Mouse (Mus musculus): ENCODE measurements at regions not wholly inside any gene's neighbourhood (a gene's known extent, or its start where the extent isn't known, plus 50 kb on each side); places are given as distances from the start of the nearest gene placed in this dataset.

DNA sequence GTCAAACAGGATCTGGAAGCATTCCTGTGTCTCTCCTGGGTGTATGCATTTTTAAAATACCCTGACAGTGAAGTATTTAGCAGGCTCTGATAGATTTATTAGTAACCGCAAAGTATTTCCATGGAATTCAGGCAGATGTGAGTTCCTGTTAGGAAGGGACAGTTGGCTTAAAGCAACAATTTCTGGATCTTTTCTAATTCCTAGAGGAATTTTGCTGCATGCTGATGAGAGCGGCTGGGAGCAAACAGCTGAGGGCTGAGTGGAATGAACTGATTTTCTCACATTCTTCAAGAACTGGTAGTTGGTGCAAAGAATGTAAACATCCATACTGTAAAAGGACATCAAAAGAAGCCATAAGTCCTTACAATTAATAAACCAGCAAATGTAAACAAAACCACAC is 283.9 kb upstream of the Marcks start:
- ATAC-seq, result no peak
- H3K9ac ChIP-seq (replicated peaks), result no peak overlapping the region
- H3K27me3 ChIP-seq (ENCODE audit: insufficient read depth, low read length), result no peaks in the 10 kb centered on the region
- no peak overlapping the region for H3K4me3 ChIP-seq (ENCODE audit: low read depth, low read length)
- H3K9me3 ChIP-seq (ENCODE audit: low read length), result no peaks in the 10 kb centered on the region
- H3K4me2 ChIP-seq (ENCODE audit: low read depth, low read length), result no peak overlapping the region
- no peak for DNase-seq
- H3K4me1 ChIP-seq (ENCODE audit: insufficient read depth), result no peaks in the 10 kb centered on the region
- H3K27ac ChIP-seq (ENCODE audit: low read depth), result no peak overlapping the region
- TF ChIP-seq CTCF (IDR thresholded peaks at IDR 0.05; ENCODE audit: low read depth), result no peak
- TF ChIP-seq EP300 (IDR thresholded peaks at IDR 0.05; ENCODE audit: low read depth), result no peak
- no peaks in the 10 kb centered on the region for H3K36me3 ChIP-seq (replicated peaks; ENCODE audit: insufficient read depth, low read length)
- WGBS (ENCODE audit: insufficient replicate concordance), result 75% methylated on average over 2 of the region's 2 CpGs

GRCm38 (mm10) chr10:37416321-37416720 is 277.6 kb upstream of the Marcks start:
- WGBS (ENCODE audit: insufficient replicate concordance), result 71% methylated on average over 1 of the region's 1 CpGs

GRCm38 (mm10) chr10:37412401-37412800 is 273.7 kb upstream of the Marcks start:
- no peaks in the 10 kb centered on the region for H3K36me3 ChIP-seq (replicated peaks; ENCODE audit: insufficient read depth, low read length)
- H3K27ac ChIP-seq (ENCODE audit: low read depth), result no peak overlapping the region
- H3K4me2 ChIP-seq (ENCODE audit: low read depth, low read length), result no peak overlapping the region
- H3K27me3 ChIP-seq (ENCODE audit: insufficient read depth, low read length), result no peaks in the 10 kb centered on the region
- H3K4me3 ChIP-seq (ENCODE audit: low read depth, low read length), result no peak overlapping the region
- H3K9ac ChIP-seq (replicated peaks), result no peak overlapping the region
- no peaks in the 10 kb centered on the region for H3K9me3 ChIP-seq (ENCODE audit: low read length)
- no peak for ATAC-seq
- H3K4me1 ChIP-seq (ENCODE audit: insufficient read depth), result no peaks in the 10 kb centered on the region
- TF ChIP-seq CTCF (IDR thresholded peaks at IDR 0.05; ENCODE audit: low read depth) (no peak), EP300 (IDR thresholded peaks at IDR 0.05; ENCODE audit: low read depth) (no peak)
- 81% methylated on average over 1 of the region's 1 CpGs for whole genome bisulfite sequencing (ENCODE audit: insufficient replicate concordance)
- DNase-seq, result no peak

More at GRCm38 (mm10) chr10:37416321-37416720, 277.6 kb upstream of the Marcks start:
- no peak for DNase-seq
- H3K4me2 ChIP-seq (ENCODE audit: low read depth, low read length), result no peak overlapping the region
- H3K27me3 ChIP-seq (ENCODE audit: insufficient read depth, low read length), result no peaks in the 10 kb centered on the region
- no peaks in the 10 kb centered on the region for H3K4me1 ChIP-seq (ENCODE audit: insufficient read depth)
- no peaks in the 10 kb centered on the region for H3K36me3 ChIP-seq (replicated peaks; ENCODE audit: insufficient read depth, low read length)
- TF ChIP-seq EP300 (IDR thresholded peaks at IDR 0.05; ENCODE audit: low read depth) (no peak), CTCF (IDR thresholded peaks at IDR 0.05; ENCODE audit: low read depth) (no peak)
- H3K27ac ChIP-seq (ENCODE audit: low read depth), result no peak overlapping the region
- ATAC-seq, result no peak
- no peak overlapping the region for H3K4me3 ChIP-seq (ENCODE audit: low read depth, low read length)
- no peak overlapping the region for H3K9ac ChIP-seq (replicated peaks)
- H3K9me3 ChIP-seq (ENCODE audit: low read length), result no peaks in the 10 kb centered on the region

- no peak for DNase-seq
- TF ChIP-seq EP300 (IDR thresholded peaks at IDR 0.05; ENCODE audit: low read depth) (no peak), CTCF (IDR thresholded peaks at IDR 0.05; ENCODE audit: low read depth) (no peak)
- Histone ChIP-seq H3K9me3 (ENCODE audit: low read length) (no peaks in the 10 kb centered on the region), H3K4me1 (ENCODE audit: insufficient read depth) (no peaks in the 10 kb centered on the region), H3K27ac (ENCODE audit: low read depth) (no peak overlapping the region), H3K27me3 (ENCODE audit: insufficient read depth, low read length) (no peaks in the 10 kb centered on the region), H3K36me3 (replicated peaks; ENCODE audit: insufficient read depth, low read length) (no peaks in the 10 kb centered on the region), H3K4me3 (ENCODE audit: low read depth, low read length) (no peak overlapping the region), H3K9ac (replicated peaks) (no peak overlapping the region), H3K4me2 (ENCODE audit: low read depth, low read length) (no peak overlapping the region)
- no peak for ATAC-seq
- WGBS (ENCODE audit: insufficient replicate concordance), result 73% methylated on average over 1 of the region's 1 CpGs
Measured at GRCm38 (mm10) chr10:37409749-37410148, 271.0 kb upstream of the Marcks start.

DNA sequence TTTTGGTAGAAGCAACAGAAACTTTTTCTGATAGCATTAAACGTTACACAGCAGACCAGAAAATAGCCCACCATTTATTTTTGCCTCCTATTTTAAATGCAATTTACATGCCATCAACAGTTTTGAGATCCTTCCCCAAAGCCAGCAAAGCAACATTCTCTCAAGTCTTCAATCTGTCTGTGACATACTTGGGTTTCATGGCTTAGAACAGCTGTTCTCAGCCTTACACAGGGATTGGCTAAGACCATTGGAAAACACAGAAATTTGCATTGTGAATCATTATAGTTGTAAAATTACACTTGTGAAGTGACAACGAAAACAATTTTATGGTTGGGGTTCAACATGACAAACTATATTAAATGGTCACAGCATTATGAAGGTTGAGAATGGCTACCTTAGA is 268.8 kb upstream of the Marcks start:
- ATAC-seq (no peak), DNase-seq (no peak)
- no peak overlapping the region for H3K4me3 ChIP-seq (ENCODE audit: low read depth, low read length)
- H3K9ac ChIP-seq (replicated peaks), result no peak overlapping the region
- H3K4me1 ChIP-seq (ENCODE audit: insufficient read depth), result no peaks in the 10 kb centered on the region
- no peak overlapping the region for H3K27ac ChIP-seq (ENCODE audit: low read depth)
- H3K27me3 ChIP-seq (ENCODE audit: insufficient read depth, low read length), result no peaks in the 10 kb centered on the region
- WGBS (ENCODE audit: insufficient replicate concordance), result 75% methylated on average over 2 of the region's 2 CpGs
- TF ChIP-seq CTCF (IDR thresholded peaks at IDR 0.05; ENCODE audit: low read depth), result no peak
- TF ChIP-seq EP300 (IDR thresholded peaks at IDR 0.05; ENCODE audit: low read depth), result no peak
- no peak overlapping the region for H3K4me2 ChIP-seq (ENCODE audit: low read depth, low read length)
- no peaks in the 10 kb centered on the region for H3K36me3 ChIP-seq (replicated peaks; ENCODE audit: insufficient read depth, low read length)
- no peaks in the 10 kb centered on the region for H3K9me3 ChIP-seq (ENCODE audit: low read length)

DNA sequence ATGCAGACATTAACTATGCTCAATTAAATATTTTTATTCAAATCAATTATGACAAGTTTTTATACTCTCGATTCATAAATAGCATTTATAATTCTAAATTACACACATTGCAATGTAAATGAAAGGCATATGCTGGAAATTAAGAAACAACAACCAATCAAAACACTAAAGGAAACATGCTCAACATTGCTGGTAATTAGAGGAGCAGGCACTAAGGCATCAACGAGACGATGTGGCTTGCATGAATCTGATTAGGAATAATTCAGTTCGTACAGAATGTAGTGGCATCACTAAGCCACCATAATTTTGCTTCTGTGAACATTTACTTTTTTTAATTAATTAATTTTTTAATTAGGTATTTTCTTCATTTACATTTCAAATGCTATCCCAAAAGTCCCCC is 266.2 kb upstream of the Marcks start:
- no peaks in the 10 kb centered on the region for H3K27me3 ChIP-seq (ENCODE audit: insufficient read depth, low read length)
- H3K4me2 ChIP-seq (ENCODE audit: low read depth, low read length), result no peak overlapping the region
- H3K4me1 ChIP-seq (ENCODE audit: insufficient read depth), result no peaks in the 10 kb centered on the region
- ATAC-seq (no peak), DNase-seq (no peak)
- H3K9me3 ChIP-seq (ENCODE audit: low read length), result no peaks in the 10 kb centered on the region
- no peak overlapping the region for H3K27ac ChIP-seq (ENCODE audit: low read depth)
- 85% methylated on average over 4 of the region's 4 CpGs for WGBS (ENCODE audit: insufficient replicate concordance)
- no peak for TF ChIP-seq CTCF (IDR thresholded peaks at IDR 0.05; ENCODE audit: low read depth)
- no peak for TF ChIP-seq EP300 (IDR thresholded peaks at IDR 0.05; ENCODE audit: low read depth)
- no peaks in the 10 kb centered on the region for H3K36me3 ChIP-seq (replicated peaks; ENCODE audit: insufficient read depth, low read length)
- H3K9ac ChIP-seq (replicated peaks), result no peak overlapping the region
- no peak overlapping the region for H3K4me3 ChIP-seq (ENCODE audit: low read depth, low read length)

- H3K36me3 ChIP-seq (replicated peaks; ENCODE audit: insufficient read depth, low read length), result no peaks in the 10 kb centered on the region
- H3K4me3 ChIP-seq (ENCODE audit: low read depth, low read length), result no peak overlapping the region
- no peak for TF ChIP-seq EP300 (IDR thresholded peaks at IDR 0.05; ENCODE audit: low read depth)
- no peak for TF ChIP-seq CTCF (IDR thresholded peaks at IDR 0.05; ENCODE audit: low read depth)
- H3K9ac ChIP-seq (replicated peaks), result no peak overlapping the region
- DNase-seq, result no peak
- H3K4me2 ChIP-seq (ENCODE audit: low read depth, low read length), result no peak overlapping the region
- no peaks in the 10 kb centered on the region for H3K27me3 ChIP-seq (ENCODE audit: insufficient read depth, low read length)
- ATAC-seq, result no peak
- no peaks in the 10 kb centered on the region for H3K9me3 ChIP-seq (ENCODE audit: low read length)
- no peak overlapping the region for H3K27ac ChIP-seq (ENCODE audit: low read depth)
- no peaks in the 10 kb centered on the region for H3K4me1 ChIP-seq (ENCODE audit: insufficient read depth)
Measured at GRCm38 (mm10) chr10:37404407-37404806, 265.7 kb upstream of the Marcks start.
